Mouse (Mus musculus) central nervous system, embryonic 14 days (tissue): ENCODE data around the gene Siah3. TPM values are rescaled to one million over a fixed set of nuclear protein-coding genes. Genes with fewer than 3 reads are reported as not detected.

ENCODE experiments used
- polyA plus RNA-seq: library from polyadenylated mRNA; depleted of rRNA; stranded (reverse); fragments of >200 nt; gene quantifications from 2 replicates; pipeline ENCODE4 v1.2.3, GENCODE M21; 2012; rRNA removed

Gene Siah3
- 8.3 and 9.6 TPM in 2 replicates for polyA plus RNA-seq

DNA sequence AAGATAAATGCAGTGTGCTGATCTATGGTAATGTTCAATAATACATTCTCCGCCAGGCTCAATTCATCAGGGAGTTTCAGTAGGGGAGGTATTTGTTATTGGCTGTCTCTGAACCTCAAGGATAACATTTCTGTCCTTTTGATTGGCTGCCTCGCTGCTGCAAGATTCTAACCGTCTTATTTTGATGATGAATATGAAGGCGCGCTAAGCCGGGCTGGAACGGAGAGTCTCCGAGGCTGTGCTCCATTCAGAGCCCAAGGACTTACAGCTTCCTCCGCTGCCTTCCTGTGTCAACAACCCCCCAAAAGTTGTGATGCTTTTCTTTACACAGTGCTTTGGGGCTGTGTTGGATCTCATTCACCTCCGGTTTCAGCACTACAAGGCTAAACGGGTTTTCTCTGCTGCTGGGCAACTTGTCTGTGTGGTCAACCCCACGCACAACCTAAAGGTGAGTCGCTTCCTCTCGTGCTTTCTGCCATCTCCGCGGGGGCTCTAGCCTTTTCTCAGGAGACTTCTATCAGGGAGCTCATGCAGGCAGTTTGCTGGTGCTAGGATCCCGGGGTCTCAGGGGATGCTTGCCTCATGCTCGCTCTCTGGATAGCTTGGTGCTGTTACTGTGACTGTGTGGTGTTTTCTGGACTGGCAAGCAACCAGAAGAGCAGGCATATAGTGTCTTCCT lies at the start of gene Siah3:
Gene Siah3 (plus strand): TSS at position 240 of the 679 bp plus-strand sequence.

Other genes starting within 250 kb of the Siah3 start
- not detected in 2 replicates for gene Cpb2, start 213.7 kb upstream of the Siah3 start, polyA plus RNA-seq
- 31.9 and 32.1 TPM in 2 replicates for gene Zc3h13, start 171.6 kb upstream of the Siah3 start, polyA plus RNA-seq
- not detected in 2 replicates for gene Spert, start 137.1 kb downstream of the Siah3 start, polyA plus RNA-seq
- gene Erich6b, start 186.3 kb downstream of the Siah3 start, polyA plus RNA-seq = not detected in 2 replicates